Mouse (Mus musculus) testis, adult 2 months (tissue): ENCODE results near the gene F830045P16Rik.

ENCODE experiments used
- CTCF ChIP-seq: fragments of 200-500 bp; IDR thresholded peaks from 2 replicates; pipeline ENCODE4 v1.5.1; 2012; ENCODE audit warnings: low read depth, mild to moderate bottlenecking, inconsistent platforms, low read length, moderate library complexity; ENCODE audit not compliant: control insufficient read depth, insufficient read depth, insufficient replicate concordance
- POLR2A ChIP-seq: fragments of 200-500 bp; IDR thresholded peaks from 2 replicates; pipeline ENCODE4 v1.6.1; 2012; ENCODE audit warnings: low read depth, mild to moderate bottlenecking, inconsistent platforms, low read length, moderate library complexity; ENCODE audit not compliant: control insufficient read depth

DNA sequence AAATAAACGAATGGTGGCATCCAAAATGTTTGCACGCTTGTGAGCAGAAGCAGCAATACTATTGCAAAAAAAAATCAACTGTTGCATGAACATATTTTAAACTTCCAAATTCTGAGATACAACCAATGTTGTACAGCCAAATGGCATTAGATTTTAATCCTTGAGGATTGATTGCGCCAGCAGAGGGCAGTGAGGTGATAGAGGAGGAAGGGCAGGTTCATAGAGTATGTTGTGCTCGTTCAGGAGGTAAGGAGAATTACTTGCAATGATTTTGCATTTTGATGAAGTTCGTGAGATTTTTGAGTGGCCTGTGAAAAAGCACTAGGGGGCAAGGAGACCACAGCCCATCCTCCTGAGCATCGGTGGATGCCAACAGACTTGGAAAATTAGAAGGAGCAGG lies 33.8 kb downstream of the F830045P16Rik start:
- no peak for TF ChIP-seq CTCF
- no peak for TF ChIP-seq POLR2A
